Mouse (Mus musculus): ENCODE measurements around the gene Olfr491. TPM values are rescaled to one million over a fixed set of nuclear protein-coding genes. Genes with fewer than 3 reads are reported as not detected.

Olfr491 gene
- not detected in 2 replicates for polyA plus RNA-seq (2014; fragmentation: Nextera tagmentation; extraction: Ambion mirVana)

DNA sequence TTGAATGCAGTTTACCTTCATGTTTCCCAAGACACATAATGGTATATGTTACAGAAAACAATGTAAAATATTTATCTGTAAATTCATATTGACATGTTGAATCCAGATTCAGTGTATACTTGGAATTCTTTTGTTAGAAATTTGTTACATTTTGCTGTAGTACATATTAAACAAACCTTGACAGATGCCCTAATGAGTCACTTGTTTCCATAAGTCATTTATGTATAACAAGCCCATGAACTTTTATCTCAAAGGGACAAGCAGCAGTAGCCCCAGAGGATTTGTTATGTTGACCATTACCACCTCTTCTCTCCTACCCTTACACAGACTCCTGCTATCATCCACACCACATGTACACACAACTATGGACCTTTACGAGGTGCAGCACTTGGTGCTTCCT, at the start of gene Olfr491:
Gene Olfr491 (plus strand): TSS at position 301 of the 400 bp plus-strand sequence.
- Histone ChIP-seq H3K27ac (ENCODE audit: low read length) (no peak within 1 kb of the TSS), H3K9ac (replicated peaks; ENCODE audit: low read depth, low read length) (no peak within 1 kb of the TSS), H3K9me3 (ENCODE audit: control insufficient read depth, low read depth, low read length) (no peaks in the 10 kb centered on the region), H3K4me2 (replicated peaks; ENCODE audit: low read depth, low read length) (no peak within 1 kb of the TSS), H3K36me3 (ENCODE audit: control insufficient read depth, insufficient read depth, low read length) (no peaks in the 10 kb centered on the region), H3K27me3 (ENCODE audit: control insufficient read depth, insufficient read depth, low read length) (no peaks in the 10 kb centered on the region), H3K4me1 (ENCODE audit: control insufficient read depth, insufficient read depth, low read length) (no peaks in the 10 kb centered on the region), H3K4me3 (ENCODE audit: low read depth, low read length) (no peak within 1 kb of the TSS)
- ATAC-seq (ENCODE audit: insufficient number of reproducible peaks, insufficient read depth, low FRiP score, low read depth): no peak
- WGBS: 62% methylated on average over 1 of the region's 1 CpGs

DNA sequence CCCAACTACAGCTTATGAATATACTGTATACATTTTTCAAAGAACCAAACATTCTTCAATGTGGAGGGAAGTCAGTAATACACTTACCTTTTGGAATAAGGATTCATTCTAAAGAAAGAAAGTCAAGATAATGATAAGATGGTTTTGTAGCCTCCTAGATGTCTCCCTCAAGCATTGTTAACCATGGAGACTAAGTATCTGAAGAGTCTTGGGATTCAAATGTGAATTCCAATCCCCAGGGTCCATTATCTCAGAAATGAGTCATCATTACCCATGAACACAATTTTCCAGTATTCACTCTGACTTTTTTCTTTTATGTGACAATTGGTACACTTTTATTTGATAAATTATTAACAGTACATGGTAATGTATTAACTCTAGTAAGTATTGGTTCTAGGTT, 24.4 kb upstream of the Olfr491 start, which contains the start of gene Olfr490:
Gene Olfr490 (minus strand): TSS at position 101 of the 400 bp plus-strand sequence.
- Histone ChIP-seq H3K36me3 (ENCODE audit: control insufficient read depth, insufficient read depth, low read length) (no peaks in the 10 kb centered on the region), H3K4me3 (ENCODE audit: low read depth, low read length) (no peak within 1 kb of the TSS), H3K9ac (replicated peaks; ENCODE audit: low read depth, low read length) (no peak within 1 kb of the TSS), H3K4me1 (ENCODE audit: control insufficient read depth, insufficient read depth, low read length) (no peaks in the 10 kb centered on the region), H3K4me2 (replicated peaks; ENCODE audit: low read depth, low read length) (no peak within 1 kb of the TSS), H3K27me3 (ENCODE audit: control insufficient read depth, insufficient read depth, low read length) (no peaks in the 10 kb centered on the region), H3K27ac (ENCODE audit: low read length) (no peak within 1 kb of the TSS), H3K9me3 (ENCODE audit: control insufficient read depth, low read depth, low read length) (no peaks in the 10 kb centered on the region)
- ATAC-seq (ENCODE audit: insufficient number of reproducible peaks, insufficient read depth, low FRiP score, low read depth): no peak

DNA sequence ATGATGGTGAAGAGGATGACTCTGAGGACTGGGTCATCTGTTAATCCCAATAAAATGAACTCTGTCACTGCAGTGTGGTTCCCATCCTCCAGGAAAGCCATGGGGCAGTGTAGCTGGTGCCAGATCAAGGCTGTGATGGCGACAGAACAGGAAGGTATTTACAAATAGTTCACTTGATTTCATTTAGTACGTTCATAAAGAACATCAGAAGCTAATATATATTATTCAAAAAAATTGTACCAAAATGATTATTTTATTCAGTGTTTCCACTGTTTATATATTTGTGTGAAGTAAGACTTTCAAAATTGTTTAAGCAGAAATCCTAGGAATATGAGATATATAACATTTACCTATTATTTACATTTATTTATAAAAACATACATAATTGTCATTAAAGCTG, 10.3 kb downstream of the Olfr491 start, which contains the start of gene Olfr492:
Gene Olfr492 (minus strand): TSS at position 101 of the 400 bp plus-strand sequence.
- Histone ChIP-seq H3K27me3 (ENCODE audit: control insufficient read depth, insufficient read depth, low read length) (no peaks in the 10 kb centered on the region), H3K9me3 (ENCODE audit: control insufficient read depth, low read depth, low read length) (no peaks in the 10 kb centered on the region), H3K27ac (ENCODE audit: low read length) (no peak within 1 kb of the TSS), H3K36me3 (ENCODE audit: control insufficient read depth, insufficient read depth, low read length) (no peaks in the 10 kb centered on the region), H3K9ac (replicated peaks; ENCODE audit: low read depth, low read length) (no peak within 1 kb of the TSS), H3K4me3 (ENCODE audit: low read depth, low read length) (no peak within 1 kb of the TSS), H3K4me1 (ENCODE audit: control insufficient read depth, insufficient read depth, low read length) (no peaks in the 10 kb centered on the region), H3K4me2 (replicated peaks; ENCODE audit: low read depth, low read length) (no peak within 1 kb of the TSS)
- WGBS: 79% methylated on average over 2 of the region's 2 CpGs
- ATAC-seq (ENCODE audit: insufficient number of reproducible peaks, insufficient read depth, low FRiP score, low read depth): no peak

DNA sequence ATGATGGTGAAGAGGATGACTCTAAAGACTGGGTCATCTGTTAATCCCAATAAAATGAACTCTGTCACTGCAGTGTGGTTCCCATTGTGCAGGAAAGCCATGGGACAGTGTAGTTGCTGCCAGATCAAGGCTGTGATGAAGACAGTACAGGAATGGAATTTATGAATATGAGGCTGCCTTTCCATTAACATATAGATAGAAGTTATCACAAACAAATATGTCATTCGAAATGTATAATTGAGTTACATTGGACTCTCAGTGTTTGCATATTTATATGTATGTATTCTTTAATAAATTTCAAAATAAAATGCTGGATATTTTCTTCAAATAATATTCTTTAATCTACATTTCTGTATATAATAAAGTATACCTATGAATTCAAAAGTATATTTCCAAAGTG, 33.6 kb downstream of the Olfr491 start, which contains the start of gene Olfr493:
Gene Olfr493 (minus strand): TSS at position 101 of the 400 bp plus-strand sequence.
- WGBS: 71% methylated on average over 1 of the region's 1 CpGs
- H3K27ac ChIP-seq (ENCODE audit: low read length): no peak within 1 kb of the TSS

DNA sequence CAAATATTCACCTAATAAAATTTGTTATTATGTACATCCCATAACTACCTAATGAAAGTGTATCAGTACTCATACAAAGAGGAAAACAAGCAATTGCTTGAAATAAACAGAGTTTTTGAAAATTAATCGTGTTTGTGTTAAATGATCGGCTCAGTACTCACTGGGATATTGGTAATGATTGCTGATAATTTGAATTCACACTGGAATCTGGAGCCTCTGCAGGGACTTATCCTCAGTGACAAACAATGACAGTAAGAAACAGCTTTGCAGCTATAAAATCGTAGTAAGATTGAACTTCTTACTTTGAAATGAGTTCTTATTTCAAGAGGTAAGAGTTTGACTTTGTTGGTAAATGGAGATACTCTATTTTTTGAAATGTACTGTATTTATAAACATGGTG, 51.8 kb downstream of the Olfr491 start, which contains the start of gene Olfr494:
Gene Olfr494 (plus strand): TSS at position 301 of the 400 bp plus-strand sequence.
- 83% methylated on average over 3 of the region's 3 CpGs for WGBS
- Histone ChIP-seq H3K36me3 (ENCODE audit: control insufficient read depth, insufficient read depth, low read length) (no peaks in the 10 kb centered on the region), H3K9me3 (ENCODE audit: control insufficient read depth, low read depth, low read length) (no peaks in the 10 kb centered on the region), H3K9ac (replicated peaks; ENCODE audit: low read depth, low read length) (no peak within 1 kb of the TSS), H3K4me2 (replicated peaks; ENCODE audit: low read depth, low read length) (no peak within 1 kb of the TSS), H3K4me3 (ENCODE audit: low read depth, low read length) (no peak within 1 kb of the TSS), H3K27ac (ENCODE audit: low read length) (no peak within 1 kb of the TSS), H3K4me1 (ENCODE audit: control insufficient read depth, insufficient read depth, low read length) (no peaks in the 10 kb centered on the region), H3K27me3 (ENCODE audit: control insufficient read depth, insufficient read depth, low read length) (no peaks in the 10 kb centered on the region)
- ATAC-seq (ENCODE audit: insufficient number of reproducible peaks, insufficient read depth, low FRiP score, low read depth): no peak

More for the DNA sequence above, 33.6 kb downstream of the Olfr491 start, which contains the start of gene Olfr493:
- Histone ChIP-seq H3K36me3 (ENCODE audit: control insufficient read depth, insufficient read depth, low read length) (no peaks in the 10 kb centered on the region), H3K9me3 (ENCODE audit: control insufficient read depth, low read depth, low read length) (no peaks in the 10 kb centered on the region), H3K4me3 (ENCODE audit: low read depth, low read length) (no peak within 1 kb of the TSS), H3K4me1 (ENCODE audit: control insufficient read depth, insufficient read depth, low read length) (no peaks in the 10 kb centered on the region), H3K27me3 (ENCODE audit: control insufficient read depth, insufficient read depth, low read length) (no peaks in the 10 kb centered on the region), H3K9ac (replicated peaks; ENCODE audit: low read depth, low read length) (no peak within 1 kb of the TSS), H3K4me2 (replicated peaks; ENCODE audit: low read depth, low read length) (no peak within 1 kb of the TSS)
- no peak for ATAC-seq (ENCODE audit: insufficient number of reproducible peaks, insufficient read depth, low FRiP score, low read depth)

Other genes with a start within 250 kb of the Olfr491 start
- gene Olfr480, start 246.1 kb upstream of the Olfr491 start, polyA plus RNA-seq (2014; fragmentation: Nextera tagmentation; extraction: Ambion mirVana): not detected in 2 replicates
- gene Olfr481, start 233.6 kb upstream of the Olfr491 start, polyA plus RNA-seq (2014; fragmentation: Nextera tagmentation; extraction: Ambion mirVana): not detected in 2 replicates
- 0.17 TPM in 1 of 2 replicates, not detected in the other for gene Olfr482, start 215.9 kb upstream of the Olfr491 start, polyA plus RNA-seq (2014; fragmentation: Nextera tagmentation; extraction: Ambion mirVana)
- gene Olfr483, start 212.6 kb upstream of the Olfr491 start, polyA plus RNA-seq (2014; fragmentation: Nextera tagmentation; extraction: Ambion mirVana): not detected in 2 replicates
- gene Olfr484, start 186.0 kb upstream of the Olfr491 start, polyA plus RNA-seq (2014; fragmentation: Nextera tagmentation; extraction: Ambion mirVana): not detected in 2 replicates
- gene Olfr485, start 153.6 kb upstream of the Olfr491 start, polyA plus RNA-seq (2014; fragmentation: Nextera tagmentation; extraction: Ambion mirVana): not detected in 2 replicates
- not detected in 2 replicates for gene Olfr486, start 140.7 kb upstream of the Olfr491 start, polyA plus RNA-seq (2014; fragmentation: Nextera tagmentation; extraction: Ambion mirVana)
- gene Olfr487, start 98.8 kb upstream of the Olfr491 start, polyA plus RNA-seq (2014; fragmentation: Nextera tagmentation; extraction: Ambion mirVana): not detected in 2 replicates
- not detected in 2 replicates for gene Olfr488, start 55.1 kb upstream of the Olfr491 start, polyA plus RNA-seq (2014; fragmentation: Nextera tagmentation; extraction: Ambion mirVana)
- not detected in 2 replicates for gene Olfr490, start 24.5 kb upstream of the Olfr491 start, polyA plus RNA-seq (2014; fragmentation: Nextera tagmentation; extraction: Ambion mirVana)
- not detected in 2 replicates for gene Olfr492, start 10.2 kb downstream of the Olfr491 start, polyA plus RNA-seq (2014; fragmentation: Nextera tagmentation; extraction: Ambion mirVana)
- gene Olfr493, start 33.5 kb downstream of the Olfr491 start, polyA plus RNA-seq (2014; fragmentation: Nextera tagmentation; extraction: Ambion mirVana): not detected in 2 replicates
- gene Olfr494, start 51.9 kb downstream of the Olfr491 start, polyA plus RNA-seq (2014; fragmentation: Nextera tagmentation; extraction: Ambion mirVana): not detected in 2 replicates
- not detected in 2 replicates for gene Olfr495, start 79.7 kb downstream of the Olfr491 start, polyA plus RNA-seq (2014; fragmentation: Nextera tagmentation; extraction: Ambion mirVana)
- gene Olfr497, start 107.0 kb downstream of the Olfr491 start, polyA plus RNA-seq (2014; fragmentation: Nextera tagmentation; extraction: Ambion mirVana): not detected in 2 replicates
- not detected in 2 replicates for gene Olfr498, start 151.9 kb downstream of the Olfr491 start, polyA plus RNA-seq (2014; fragmentation: Nextera tagmentation; extraction: Ambion mirVana)
- not detected in 2 replicates for gene Olfr502, start 211.6 kb downstream of the Olfr491 start, polyA plus RNA-seq (2014; fragmentation: Nextera tagmentation; extraction: Ambion mirVana)
- gene Olfr503, start 231.1 kb downstream of the Olfr491 start, polyA plus RNA-seq (2014; fragmentation: Nextera tagmentation; extraction: Ambion mirVana): not detected in 2 replicates

Data from stomach, embryonic 14.5 days (tissue).